Mouse (Mus musculus) hindbrain, embryonic 12.5 days (tissue): ENCODE data around the gene Sult1c2. TPM values are rescaled to one million over a fixed set of nuclear protein-coding genes. Genes with fewer than 3 reads are reported as not detected.
"Not testable (repeated sequence)": the region's sequence is repeated elsewhere in the genome, so short reads cannot be mapped to it uniquely, and the experiment has no call there.

ENCODE experiments used
- ATAC-seq: fragments of 200-750 bp; cut with Nextera tagmentation; 2 replicates; pipeline ENCODE4 v1.8.0; 2017; ENCODE audit warnings: moderate TSS enrichment; ENCODE audit not compliant: low FRiP score
- H3K27ac ChIP-seq: fragments of 300-500 bp; sonication (generic); 2 replicates; pipeline ENCODE4 v1.5.1; 2016; ENCODE audit warnings: mild to moderate bottlenecking
- H3K27me3 ChIP-seq: fragments of 300-500 bp; sonication (generic); 2 replicates; pipeline ENCODE4 v1.6.1; 2016; ENCODE audit warnings: mild to moderate bottlenecking
- H3K36me3 ChIP-seq: fragments of 300-500 bp; sonication (generic); 2 replicates; pipeline ENCODE4 v1.6.1; 2016; ENCODE audit warnings: mild to moderate bottlenecking
- H3K4me1 ChIP-seq: fragments of 300-500 bp; sonication (generic); 2 replicates; pipeline ENCODE4 v1.6.1; 2016
- H3K4me2 ChIP-seq: fragments of 300-500 bp; sonication (generic); replicated peaks from 2 replicates; pipeline ENCODE4 v1.6.1; 2016; ENCODE audit warnings: mild to moderate bottlenecking
- H3K4me3 ChIP-seq: fragments of 300-500 bp; sonication (generic); 2 replicates; pipeline ENCODE4 v1.5.1; 2016; ENCODE audit warnings: mild to moderate bottlenecking
- H3K9ac ChIP-seq: fragments of 300-500 bp; sonication (generic); 2 replicates; pipeline ENCODE4 v1.6.1; 2016; ENCODE audit warnings: mild to moderate bottlenecking, moderate library complexity
- H3K9me3 ChIP-seq: fragments of 300-500 bp; sonication (generic); replicated peaks from 2 replicates; pipeline ENCODE4 v1.6.1; 2016; ENCODE audit warnings: mild to moderate bottlenecking
- WGBS: fragments of 180-500 bp; shearing (Covaris S2); methylation state at CpG from one replicate; pipeline ENCODE4 v1.1.7; 2016; 5-methylcytosine and 5-hydroxymethylcytosine counted together
- polyA plus RNA-seq: library from polyadenylated mRNA; unstranded; fragments of >200 nt; fragmentation: Nextera tagmentation; extraction: Ambion mirVana; gene quantifications from 2 replicates; pipeline ENCODE4 v1.2.1, GENCODE M21; 2016

The Sult1c2 gene
- not detected in 2 replicates for polyA plus RNA-seq

DNA sequence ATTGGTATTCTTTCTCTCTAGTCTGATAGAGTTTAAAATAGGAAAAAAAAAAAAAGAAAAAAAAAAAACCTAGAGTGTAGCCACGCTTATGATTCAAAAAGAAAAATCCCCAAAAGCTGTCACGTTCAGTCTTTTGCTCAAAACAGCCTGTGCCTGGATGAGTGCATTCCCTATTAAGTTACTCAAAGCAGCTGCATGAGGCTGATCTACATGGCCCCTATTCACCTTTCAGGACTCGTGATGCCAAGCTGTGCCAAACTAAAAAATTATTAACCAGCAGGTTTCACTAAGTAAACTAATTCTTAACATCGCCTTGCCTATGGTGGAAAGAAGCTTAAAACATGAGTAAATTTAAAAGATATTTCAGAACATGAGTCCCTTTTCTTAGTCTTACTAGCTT lies at the start of gene Sult1c2:
TSS of gene Sult1c2 (minus strand) at position 134 of the 400 bp plus-strand sequence.
- Histone ChIP-seq H3K27me3 (no peaks in the 10 kb centered on the region), H3K4me3 (no peak within 1 kb of the TSS), H3K4me1 (no peaks in the 10 kb centered on the region), H3K27ac (no peak within 1 kb of the TSS), H3K36me3 (no peaks in the 10 kb centered on the region), H3K9ac (no peak within 1 kb of the TSS), H3K4me2 (no peak within 1 kb of the TSS), H3K9me3 (no peaks in the 10 kb centered on the region)
- WGBS, result 90% methylated on average over 4 of the region's 4 CpGs
- no peak for ATAC-seq

DNA sequence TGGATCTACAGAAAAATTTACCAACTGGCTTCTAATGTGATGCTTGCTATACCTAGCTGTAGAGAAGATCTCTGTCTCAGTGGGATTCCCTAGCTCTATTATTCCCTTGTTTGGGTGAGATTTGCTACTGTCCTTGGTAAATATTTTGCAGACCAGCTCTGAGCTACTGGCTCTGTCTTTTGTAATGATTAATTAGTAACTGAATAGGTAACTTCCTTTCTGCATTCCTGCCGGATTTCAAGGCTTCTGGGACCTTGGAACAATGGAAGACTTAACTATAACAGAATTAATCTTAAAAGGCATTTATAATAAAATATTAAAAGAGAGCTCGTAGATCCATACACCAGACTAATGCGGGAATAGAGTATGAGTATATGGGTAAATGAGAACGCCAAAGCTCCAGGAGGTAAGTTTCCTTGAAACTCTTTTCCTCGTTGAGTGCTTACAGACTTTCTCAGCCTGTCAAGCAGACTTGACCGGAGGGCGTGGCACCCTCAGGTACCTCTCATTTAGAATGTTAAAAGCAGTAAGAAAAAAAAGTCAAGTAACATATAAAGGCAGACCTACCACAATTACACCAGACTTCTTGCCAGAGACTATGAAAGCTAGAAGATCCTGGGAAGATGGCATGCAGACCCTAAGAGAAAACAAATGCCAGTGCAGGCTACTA lies 33.0 kb upstream of the Sult1c2 start:
- not testable (repeated sequence) for H3K9ac ChIP-seq, H3K9me3 ChIP-seq, ATAC-seq, H3K4me2 ChIP-seq, H3K36me3 ChIP-seq, H3K27me3 ChIP-seq, H3K4me3 ChIP-seq, H3K4me1 ChIP-seq, H3K27ac ChIP-seq
- 87% methylated on average over 7 of the region's 7 CpGs for WGBS

DNA sequence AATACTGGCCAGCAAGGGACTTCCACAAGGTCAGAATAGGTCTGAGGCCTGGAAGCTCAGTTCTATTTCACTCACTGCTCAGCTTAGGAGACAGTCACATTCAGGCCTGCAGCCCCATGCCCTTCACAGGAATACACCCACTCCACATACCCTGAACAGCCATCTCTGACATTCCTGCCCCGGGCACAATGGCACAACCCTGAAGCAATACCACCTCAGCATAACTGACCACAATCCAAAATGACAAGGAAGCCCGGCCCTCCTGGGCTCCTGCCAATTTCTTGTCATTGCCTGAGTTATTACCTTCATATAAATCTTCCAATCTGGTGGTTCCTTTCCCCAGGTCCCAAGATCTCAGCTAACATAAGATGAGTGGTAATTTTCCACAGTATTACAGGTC lies 28.3 kb upstream of the Sult1c2 start:
- Histone ChIP-seq H3K9ac (no peak overlapping the region), H3K27ac (no peak overlapping the region), H3K36me3 (no peaks in the 10 kb centered on the region), H3K9me3 (no peaks in the 10 kb centered on the region), H3K4me3 (no peak overlapping the region), H3K27me3 (no peaks in the 10 kb centered on the region), H3K4me2 (no peak overlapping the region), H3K4me1 (no peaks in the 10 kb centered on the region)
- whole genome bisulfite sequencing, result 92% methylated on average over 2 of the region's 2 CpGs
- ATAC-seq, result no peak

DNA sequence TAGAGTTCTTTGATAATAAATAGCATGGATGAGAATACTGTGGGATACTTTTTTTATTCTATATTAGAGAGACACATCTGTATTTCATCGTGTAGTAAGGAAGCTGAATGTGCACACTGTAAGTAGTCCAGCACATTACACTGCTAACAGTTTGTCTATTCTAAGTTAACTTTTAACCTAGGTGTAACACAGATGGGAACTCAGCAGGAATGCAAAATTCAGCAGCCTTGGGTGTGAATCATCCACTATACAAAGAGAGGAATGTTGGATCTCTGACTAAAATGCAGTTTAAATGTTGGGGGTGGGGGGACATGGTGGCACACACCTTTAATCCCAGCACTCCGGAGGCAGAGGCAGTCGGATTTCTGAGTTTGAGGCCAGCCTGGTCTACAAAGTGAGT lies 26.1 kb upstream of the Sult1c2 start:
- Histone ChIP-seq H3K36me3 (no peaks in the 10 kb centered on the region), H3K4me2 (no peak overlapping the region), H3K27me3 (no peaks in the 10 kb centered on the region), H3K4me3 (no peak overlapping the region), H3K4me1 (no peaks in the 10 kb centered on the region), H3K9ac (no peak overlapping the region), H3K9me3 (no peaks in the 10 kb centered on the region), H3K27ac (no peak overlapping the region)
- 83% methylated on average over 3 of the region's 3 CpGs for WGBS
- ATAC-seq, result no peak

DNA sequence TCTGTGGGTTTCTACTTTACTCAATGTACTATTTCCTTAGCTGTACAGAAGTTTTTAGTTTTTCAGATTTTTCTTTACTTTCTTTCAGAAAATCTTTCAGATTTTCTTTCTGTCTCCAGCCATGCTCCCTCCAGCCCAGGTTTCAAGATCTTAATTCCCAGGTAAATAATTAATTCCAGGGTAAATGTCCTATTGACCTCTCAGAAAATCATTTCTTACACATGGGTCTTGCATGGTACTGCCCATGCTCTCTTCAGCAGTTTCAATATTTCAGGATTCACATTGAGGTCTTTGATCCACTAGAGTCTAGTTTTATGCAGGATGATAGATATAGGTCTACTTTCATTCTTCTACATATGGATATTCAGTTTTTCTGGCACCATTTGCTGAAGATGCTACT lies 23.8 kb upstream of the Sult1c2 start:
- no peak overlapping the region for H3K4me3 ChIP-seq
- H3K9me3 ChIP-seq, result no peaks in the 10 kb centered on the region
- no peak overlapping the region for H3K9ac ChIP-seq
- no peaks in the 10 kb centered on the region for H3K36me3 ChIP-seq
- H3K27ac ChIP-seq, result no peak overlapping the region
- no peaks in the 10 kb centered on the region for H3K27me3 ChIP-seq
- no peak for ATAC-seq
- H3K4me2 ChIP-seq, result no peak overlapping the region
- H3K4me1 ChIP-seq, result no peaks in the 10 kb centered on the region

DNA sequence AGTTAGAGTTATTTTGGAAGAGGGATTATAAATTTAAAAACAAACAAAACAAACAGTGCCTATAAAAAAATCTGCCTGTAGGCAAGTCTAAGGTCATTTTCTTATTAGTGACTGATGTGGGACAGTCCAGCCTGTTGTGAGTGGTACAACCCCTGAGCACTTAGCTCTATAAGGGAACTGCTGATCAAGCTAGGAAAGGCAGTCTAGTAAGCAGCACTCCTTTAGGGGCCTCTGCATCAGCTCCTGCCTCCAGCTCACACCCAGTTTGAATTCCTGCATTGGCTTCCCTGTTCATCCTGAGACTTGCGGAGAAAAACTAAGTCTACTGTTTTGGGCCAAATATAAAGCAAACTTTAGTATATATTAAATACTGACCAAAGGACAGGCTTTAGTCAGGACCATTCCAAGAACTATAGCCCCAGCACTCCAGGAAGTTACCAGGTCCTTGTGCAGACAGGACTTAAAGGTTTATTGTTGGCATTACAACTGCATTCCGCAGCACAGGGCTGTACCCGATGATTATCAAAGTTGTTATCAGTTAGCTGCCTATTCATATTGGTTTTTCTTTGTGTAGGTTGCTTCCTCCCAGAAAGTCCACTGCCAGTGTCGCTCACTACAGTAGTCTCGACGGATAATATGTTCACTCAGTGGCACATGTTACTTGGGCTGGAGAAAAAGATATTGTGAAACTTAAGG lies 19.3 kb upstream of the Sult1c2 start:
- Histone ChIP-seq H3K9ac (no peak overlapping the region), H3K9me3 (no peaks in the 10 kb centered on the region), H3K27ac (no peak overlapping the region), H3K4me2 (no peak overlapping the region), H3K4me3 (no peak overlapping the region), H3K27me3 (no peaks in the 10 kb centered on the region), H3K4me1 (no peaks in the 10 kb centered on the region), H3K36me3 (no peaks in the 10 kb centered on the region)
- ATAC-seq, result no peak
- 84% methylated on average over 6 of the region's 6 CpGs for WGBS

DNA sequence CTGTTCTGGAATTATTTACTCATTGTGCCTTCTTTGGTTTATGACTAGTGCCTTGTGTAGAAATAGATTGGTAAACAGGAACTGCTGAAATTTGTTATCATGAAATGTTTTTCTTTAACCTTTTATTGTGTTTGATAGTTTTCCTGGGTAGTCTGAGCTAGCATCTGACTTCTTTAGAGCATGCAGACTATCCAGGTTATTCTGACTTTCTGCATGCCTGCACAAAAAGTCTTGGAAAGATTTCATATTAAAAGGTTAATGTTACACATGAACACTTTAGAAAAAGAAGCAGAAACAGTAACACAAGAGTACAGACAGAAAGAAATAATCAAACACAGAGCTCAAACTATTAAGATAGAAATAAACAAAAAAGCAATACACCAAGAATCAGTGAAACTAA lies 14.4 kb upstream of the Sult1c2 start:
- no peak overlapping the region for H3K4me3 ChIP-seq
- no peak for ATAC-seq
- H3K9me3 ChIP-seq, result no peaks in the 10 kb centered on the region
- no peaks in the 10 kb centered on the region for H3K4me1 ChIP-seq
- H3K36me3 ChIP-seq, result no peaks in the 10 kb centered on the region
- no peak overlapping the region for H3K9ac ChIP-seq
- no peak overlapping the region for H3K4me2 ChIP-seq
- H3K27me3 ChIP-seq, result no peaks in the 10 kb centered on the region
- no peak overlapping the region for H3K27ac ChIP-seq

DNA sequence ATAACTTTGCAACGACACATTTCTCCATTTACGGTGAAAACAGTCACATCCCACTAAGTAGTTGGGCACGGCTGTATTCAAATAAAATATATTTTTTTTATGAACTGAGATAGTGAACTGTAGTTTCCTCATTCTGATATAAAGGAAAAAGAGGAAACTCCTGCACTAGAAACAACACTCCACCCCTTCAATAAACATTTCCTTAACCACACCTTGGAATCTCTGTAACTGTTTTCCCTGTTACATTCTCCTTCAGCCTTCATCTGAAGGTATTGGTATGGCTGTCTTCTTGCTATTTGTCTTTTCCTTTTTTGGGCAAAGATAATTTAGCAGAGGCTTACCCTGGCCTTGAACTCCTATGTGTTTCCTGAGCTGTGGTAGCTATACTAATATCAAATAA lies 8.9 kb upstream of the Sult1c2 start:
- H3K4me1 ChIP-seq, result no peaks in the 10 kb centered on the region
- no peak overlapping the region for H3K27ac ChIP-seq
- no peaks in the 10 kb centered on the region for H3K9me3 ChIP-seq
- H3K4me2 ChIP-seq, result no peak overlapping the region
- no peak for ATAC-seq
- 91% methylated on average over 3 of the region's 3 CpGs for WGBS
- H3K9ac ChIP-seq, result no peak overlapping the region
- H3K4me3 ChIP-seq, result no peak overlapping the region
- no peaks in the 10 kb centered on the region for H3K27me3 ChIP-seq
- no peaks in the 10 kb centered on the region for H3K36me3 ChIP-seq

DNA sequence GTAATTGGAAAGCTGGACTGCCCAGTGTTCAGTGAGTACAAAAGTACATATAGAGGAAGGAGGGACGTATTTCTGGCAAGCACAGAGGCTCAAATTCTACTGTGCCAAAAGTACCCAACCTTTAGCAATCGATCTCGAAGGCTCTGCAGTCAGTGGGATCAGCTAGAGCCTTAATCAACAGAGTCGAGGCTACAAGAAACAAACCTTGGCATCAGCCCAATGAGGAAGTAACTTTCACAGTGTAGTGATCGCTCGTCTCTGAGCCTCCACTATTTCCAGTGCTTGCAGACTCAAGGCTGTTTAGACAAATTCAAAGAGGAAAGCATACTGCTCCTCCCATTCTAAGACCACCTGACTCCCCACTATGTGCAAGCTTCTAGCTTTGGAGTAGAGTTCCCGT lies 343 bp downstream of the Sult1c2 start:
- Histone ChIP-seq H3K27ac (no peak overlapping the region), H3K4me1 (no peaks in the 10 kb centered on the region), H3K9ac (no peak overlapping the region), H3K27me3 (no peaks in the 10 kb centered on the region), H3K9me3 (no peaks in the 10 kb centered on the region), H3K4me2 (no peak overlapping the region), H3K4me3 (no peak overlapping the region), H3K36me3 (no peaks in the 10 kb centered on the region)
- 82% methylated on average over 7 of the region's 7 CpGs for WGBS
- ATAC-seq, result no peak

DNA sequence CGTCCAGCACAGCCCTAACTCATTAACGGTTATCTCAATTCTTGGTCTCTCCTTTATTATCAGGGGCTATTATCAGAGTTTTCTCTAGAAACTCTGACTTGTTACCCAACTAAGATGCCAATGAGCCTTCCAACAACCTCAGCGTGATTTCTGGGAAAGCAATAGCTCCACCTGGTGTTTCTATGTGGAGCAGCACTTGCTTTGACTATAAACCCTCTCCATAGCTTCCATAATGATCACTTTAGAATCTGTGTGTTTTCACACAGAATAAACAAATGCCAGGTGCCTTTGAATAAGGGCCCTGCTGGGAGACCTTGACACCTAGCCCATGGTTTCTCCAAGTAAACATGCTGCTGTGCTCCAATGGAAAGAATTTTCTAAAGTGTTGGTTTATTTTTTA lies 12.8 kb downstream of the Sult1c2 start:
- Histone ChIP-seq H3K9me3 (0 out of 2 replicates have a peak, but pooled peaks cover 10% of the 10 kb centered on the region), H3K27me3 (no peaks in the 10 kb centered on the region), H3K4me1 (no peaks in the 10 kb centered on the region), H3K27ac (no peak overlapping the region), H3K4me2 (no peak overlapping the region), H3K9ac (no peak overlapping the region), H3K36me3 (no peaks in the 10 kb centered on the region), H3K4me3 (no peak overlapping the region)
- no peak for ATAC-seq
- WGBS, result 58% methylated on average over 3 of the region's 3 CpGs

DNA sequence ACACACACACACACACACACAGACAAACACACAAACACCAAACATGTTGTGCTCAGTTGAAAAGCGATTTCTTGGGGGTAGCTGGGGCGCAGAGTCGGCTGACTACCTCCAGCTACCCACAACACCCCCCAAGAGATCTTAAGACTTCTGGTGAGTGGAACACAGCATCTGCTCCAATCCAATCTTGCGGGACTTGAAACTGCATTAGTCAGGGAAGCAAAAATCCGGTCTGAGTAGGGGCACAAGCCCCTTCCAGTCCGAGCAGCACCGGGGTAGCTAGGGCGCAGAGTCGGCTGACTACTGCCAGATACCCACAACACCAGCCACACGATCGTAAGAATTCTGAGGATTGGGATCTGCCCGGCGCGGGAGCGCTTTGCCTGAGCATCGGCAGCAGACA lies 42.2 kb downstream of the Sult1c2 start:
- not testable (repeated sequence) for H3K9me3 ChIP-seq, H3K27ac ChIP-seq, H3K27me3 ChIP-seq, H3K4me2 ChIP-seq, H3K4me1 ChIP-seq, ATAC-seq, H3K36me3 ChIP-seq, H3K9ac ChIP-seq, H3K4me3 ChIP-seq
- WGBS, result 89% methylated on average over 16 of the region's 16 CpGs

DNA sequence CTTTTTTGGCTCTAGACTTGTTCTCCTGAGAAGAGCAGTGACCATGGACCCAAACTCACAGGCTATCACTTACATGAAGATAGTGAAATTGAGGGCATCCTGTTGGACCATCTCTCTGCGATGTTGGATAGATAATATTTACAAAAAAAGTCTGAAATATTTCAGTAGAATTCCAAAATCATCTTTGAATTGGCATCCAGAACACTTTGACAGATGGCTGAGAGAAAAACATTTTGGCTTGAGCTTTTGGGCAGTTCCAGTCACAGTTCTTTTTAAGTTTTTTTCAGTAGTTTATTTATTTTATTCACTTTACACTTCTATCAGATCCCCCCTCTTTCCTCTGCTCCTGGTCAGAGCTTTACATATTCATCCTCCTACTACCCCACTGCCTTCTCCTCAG lies 62.8 kb downstream of the Sult1c2 start:
- no peaks in the 10 kb centered on the region for H3K27me3 ChIP-seq
- no peak for ATAC-seq
- H3K9ac ChIP-seq, result no peak overlapping the region
- H3K27ac ChIP-seq, result no peak overlapping the region
- no peaks in the 10 kb centered on the region for H3K4me1 ChIP-seq
- 80% methylated on average over 1 of the region's 1 CpGs for WGBS
- no peak overlapping the region for H3K4me3 ChIP-seq
- no peaks in the 10 kb centered on the region for H3K36me3 ChIP-seq
- no peaks in the 10 kb centered on the region for H3K9me3 ChIP-seq
- H3K4me2 ChIP-seq, result no peak overlapping the region
